In genomic region chr2:128179808-128180379, GRCm38 (mm10) we compare ENCODE assay signal across 9 mouse cellular contexts. TPM values are rescaled to one million over a fixed set of nuclear protein-coding genes. Genes with fewer than 3 reads are reported as not detected.
A peak's percentile ranks its signal among the peaks of the same experiment; 100 is the strongest.
DNase-seq lines count a peak whose midpoint lies in the region; ATAC-seq and TF ChIP-seq lines count a peak whose summit lies in the region.
"Had no signal": no experiment of that assay in that cellular context is flagged by ENCODE, and none has a peak within 500 bp of the region (broad histone marks: within the 10 kb centered on the region; RNA-seq: fewer than 3 reads in every experiment).

No protein-coding gene starts in this region.

- H3K9ac ChIP-seq in kidney, embryonic 14.5 days (ENCODE audit: low read depth, low read length) = no peak overlapping the region
- H3K9ac ChIP-seq in embryonic facial prominence, embryonic 13.5 days = 0 out of 2 replicates have a peak overlapping the region, but pooled peaks have one; percentile 4
- no peak overlapping the region for H3K9ac ChIP-seq in intestine, embryonic 14.5 days (ENCODE audit: low read length)
- no peak overlapping the region for H3K9ac ChIP-seq in liver, postnatal 0 days (replicated peaks)
- no peak overlapping the region for H3K9ac ChIP-seq in stomach, postnatal 0 days (ENCODE audit: low read length)
- H3K9ac ChIP-seq: limb, embryonic 13.5 days had no signal

- ATAC-seq in kidney, embryonic 14.5 days (ENCODE audit: low FRiP score, low TSS enrichment) = no peak
- ATAC-seq in embryonic facial prominence, embryonic 13.5 days (ENCODE audit: insufficient number of reproducible peaks, insufficient read depth, low FRiP score, low TSS enrichment, low read depth) = no peak
- ATAC-seq in intestine, embryonic 14.5 days (replicated peaks; ENCODE audit: low FRiP score, low TSS enrichment, low read depth) = peak; percentile 73
- peak; percentile 84 for ATAC-seq in liver, postnatal 0 days
- ATAC-seq in stomach, postnatal 0 days (ENCODE audit: low FRiP score, low TSS enrichment) = peak; percentile 91

- no peak overlapping the region for H3K4me3 ChIP-seq in kidney, embryonic 14.5 days (ENCODE audit: low read length)
- H3K4me3 ChIP-seq in embryonic facial prominence, embryonic 13.5 days = no peak overlapping the region
- H3K4me3 ChIP-seq in intestine, embryonic 14.5 days (ENCODE audit: low read depth, low read length) = no peak overlapping the region
- no peak overlapping the region for H3K4me3 ChIP-seq in liver, postnatal 0 days (ENCODE audit: low read depth, low read length)
- H3K4me3 ChIP-seq in stomach, postnatal 0 days (ENCODE audit: low read depth, low read length) = no peak overlapping the region
- H3K4me3 ChIP-seq: limb, embryonic 13.5 days had no signal

- peak; percentile 91 for TF ChIP-seq EP300 in liver, postnatal 0 days (IDR thresholded peaks at IDR 0.05; ENCODE audit: low read depth)
- no peak for TF ChIP-seq EP300 in stomach, postnatal 0 days (optimal IDR thresholded peaks at IDR 0.05)

- WGBS in kidney, embryonic 14.5 days = 18% methylated on average over 9 of the region's 9 CpGs
- 30% methylated on average over 9 of the region's 9 CpGs for WGBS in embryonic facial prominence, embryonic 13.5 days
- 39% methylated on average over 9 of the region's 9 CpGs for WGBS in intestine, embryonic 14.5 days
- 16% methylated on average over 9 of the region's 9 CpGs for WGBS in liver, postnatal 0 days (ENCODE audit: insufficient replicate concordance)
- WGBS in stomach, postnatal 0 days = 27% methylated on average over 9 of the region's 9 CpGs

- no peak overlapping the region for H3K4me2 ChIP-seq in kidney, embryonic 14.5 days (replicated peaks; ENCODE audit: low read depth, low read length)
- H3K4me2 ChIP-seq in embryonic facial prominence, embryonic 13.5 days = no peak overlapping the region
- no peak overlapping the region for H3K4me2 ChIP-seq in intestine, embryonic 14.5 days (ENCODE audit: low read length)
- peak overlapping the region; percentile 11; the same call in 1 of the 2 replicates for H3K4me2 ChIP-seq in liver, postnatal 0 days (ENCODE audit: low read depth, low read length)
- H3K4me2 ChIP-seq in stomach, postnatal 0 days (replicated peaks; ENCODE audit: low read depth) = 0 out of 2 replicates have a peak overlapping the region, but pooled peaks have one; percentile 17
- H3K4me2 ChIP-seq: limb, embryonic 13.5 days had no signal

- peaks cover 31% of the 10 kb centered on the region for H3K4me1 ChIP-seq in kidney, embryonic 14.5 days (ENCODE audit: control insufficient read depth, insufficient read depth, low read length)
- H3K4me1 ChIP-seq in embryonic facial prominence, embryonic 13.5 days = peaks cover 22% of the 10 kb centered on the region
- peaks cover 18% of the 10 kb centered on the region for H3K4me1 ChIP-seq in intestine, embryonic 14.5 days (replicated peaks; ENCODE audit: control insufficient read depth, insufficient read depth, low read length)
- H3K4me1 ChIP-seq in liver, postnatal 0 days (ENCODE audit: insufficient read depth) = peaks cover 26% of the 10 kb centered on the region
- H3K4me1 ChIP-seq in stomach, postnatal 0 days (replicated peaks; ENCODE audit: control insufficient read depth, insufficient read depth) = no peaks in the 10 kb centered on the region

- H3K27ac ChIP-seq in kidney, embryonic 14.5 days (ENCODE audit: low read depth, low read length) = no peak overlapping the region
- no peak overlapping the region for H3K27ac ChIP-seq in embryonic facial prominence, embryonic 13.5 days
- H3K27ac ChIP-seq in intestine, embryonic 14.5 days (ENCODE audit: low read depth) = peak overlapping the region; percentile 18; the same call in 1 of the 2 replicates
- H3K27ac ChIP-seq in liver, postnatal 0 days (ENCODE audit: low read depth) = peak overlapping the region; percentile 37
- 0 out of 2 replicates have a peak overlapping the region, but pooled peaks have one; percentile 49 for H3K27ac ChIP-seq in stomach, postnatal 0 days (replicated peaks)
- H3K27ac ChIP-seq: limb, embryonic 13.5 days had no signal

- peak; percentile 79 for DNase-seq in kidney, adult 11 months
- no peak for DNase-seq in intestine, embryonic 14.5 days (ENCODE audit: low spot score)
- peak; percentile 75 for DNase-seq in liver, postnatal 0 days
- peak; percentile 87 for DNase-seq in stomach, postnatal 0 days (ENCODE audit: low spot score)
- no peak for DNase-seq in B cell, adult 2 months
- no peak for DNase-seq in left cerebral cortex, postnatal 14 days (ENCODE audit: low spot score in 2 of 2)

- TF ChIP-seq CTCF in liver, postnatal 0 days (IDR thresholded peaks at IDR 0.05; ENCODE audit: low read depth) = no peak
- no peak for TF ChIP-seq CTCF in stomach, postnatal 0 days (IDR thresholded peaks at IDR 0.05; ENCODE audit: low read depth)

- H3K36me3 ChIP-seq in kidney, embryonic 14.5 days (ENCODE audit: control insufficient read depth, insufficient read depth, low read length) = no peaks in the 10 kb centered on the region
- H3K36me3 ChIP-seq in embryonic facial prominence, embryonic 13.5 days = no peaks in the 10 kb centered on the region
- no peaks in the 10 kb centered on the region for H3K36me3 ChIP-seq in intestine, embryonic 14.5 days (ENCODE audit: control insufficient read depth, insufficient read depth, low read length)
- H3K36me3 ChIP-seq in liver, postnatal 0 days (replicated peaks; ENCODE audit: insufficient read depth, low read length) = no peaks in the 10 kb centered on the region
- H3K36me3 ChIP-seq in stomach, postnatal 0 days (ENCODE audit: control insufficient read depth, insufficient read depth, low read length) = no peaks in the 10 kb centered on the region
- H3K36me3 ChIP-seq: limb, embryonic 13.5 days had no signal

- no peaks in the 10 kb centered on the region for H3K9me3 ChIP-seq in kidney, embryonic 14.5 days (ENCODE audit: control insufficient read depth, low read length)
- no peaks in the 10 kb centered on the region for H3K9me3 ChIP-seq in embryonic facial prominence, embryonic 13.5 days
- no peaks in the 10 kb centered on the region for H3K9me3 ChIP-seq in intestine, embryonic 14.5 days (ENCODE audit: control insufficient read depth, low read length)
- no peaks in the 10 kb centered on the region for H3K9me3 ChIP-seq in liver, postnatal 0 days (ENCODE audit: low read length)
- H3K9me3 ChIP-seq in stomach, postnatal 0 days (ENCODE audit: control insufficient read depth, low read length) = no peaks in the 10 kb centered on the region
- H3K9me3 ChIP-seq: limb, embryonic 13.5 days had no signal

- no peaks in the 10 kb centered on the region for H3K27me3 ChIP-seq in kidney, embryonic 14.5 days (ENCODE audit: control insufficient read depth, insufficient read depth, low read length)
- no peaks in the 10 kb centered on the region for H3K27me3 ChIP-seq in embryonic facial prominence, embryonic 13.5 days
- H3K27me3 ChIP-seq in intestine, embryonic 14.5 days (replicated peaks; ENCODE audit: control insufficient read depth, insufficient read depth, low read length) = no peaks in the 10 kb centered on the region
- no peaks in the 10 kb centered on the region for H3K27me3 ChIP-seq in liver, postnatal 0 days (ENCODE audit: insufficient read depth, low read length)
- H3K27me3 ChIP-seq in stomach, postnatal 0 days (ENCODE audit: control insufficient read depth, insufficient read depth, low read length) = no peaks in the 10 kb centered on the region
- H3K27me3 ChIP-seq: limb, embryonic 13.5 days had no signal

- intact Hi-C loops in left cerebral cortex, postnatal 14 days (cut with DNase I) = no loop called here

RNA-seq across cellular contexts. Expression of gene Bcl2l11, which starts 54.1 kb away (rescaled TPM):
- 20.0 and 31.6 TPM in 2 replicates for polyA plus RNA-seq in kidney, embryonic 14.5 days (2014; fragmentation: Nextera tagmentation; extraction: Ambion mirVana)
- 20.8 and 23.6 TPM in 2 replicates for polyA plus RNA-seq in embryonic facial prominence, embryonic 13.5 days (2015; fragmentation: Nextera tagmentation; extraction: Ambion mirVana)
- 14.1 and 14.9 TPM in 2 replicates for polyA plus RNA-seq in intestine, embryonic 14.5 days (2014; fragmentation: Nextera tagmentation; extraction: Ambion mirVana)
- polyA plus RNA-seq in liver, postnatal 0 days (2015; fragmentation: Nextera tagmentation; extraction: Ambion mirVana) = 6.4 and 6.5 TPM in 2 replicates
- polyA plus RNA-seq in stomach, postnatal 0 days (2015; fragmentation: Nextera tagmentation; extraction: Ambion mirVana) = 6.2 and 8.0 TPM in 2 replicates
- 10 to 100 TPM in 1 of 2 experiments, 1 to 10 TPM in 1; 9.3 to 10.5 TPM for total RNA-seq in left cerebral cortex, postnatal 14 days (2021)

Comparison
In these comparisons a context has a peak if more than half of its experiments do, and no peak if none do; other contexts are left out.
1. DNase-seq: peak in kidney, adult 11 months (single experiment), liver, postnatal 0 days (single experiment) and stomach, postnatal 0 days (single experiment); none in intestine, embryonic 14.5 days (single experiment), B cell, adult 2 months (0 of 2) and left cerebral cortex, postnatal 14 days (0 of 2).
2. ATAC-seq: peak in intestine, embryonic 14.5 days (single experiment), liver, postnatal 0 days (single experiment) and stomach, postnatal 0 days (single experiment); none in kidney, embryonic 14.5 days (single experiment) and embryonic facial prominence, embryonic 13.5 days (single experiment).
3. H3K27ac ChIP-seq: peak in intestine, embryonic 14.5 days (single experiment), liver, postnatal 0 days (single experiment) and stomach, postnatal 0 days (single experiment); none in kidney, embryonic 14.5 days (single experiment) and embryonic facial prominence, embryonic 13.5 days (single experiment).
4. H3K4me2 ChIP-seq: peak in liver, postnatal 0 days (single experiment) and stomach, postnatal 0 days (single experiment); none in kidney, embryonic 14.5 days (single experiment), embryonic facial prominence, embryonic 13.5 days (single experiment) and intestine, embryonic 14.5 days (single experiment).